Mouse (Mus musculus): ENCODE measurements at regions not wholly inside any gene's neighbourhood (a gene's known extent, or its start where the extent isn't known, plus 50 kb on each side); places are given as distances from the start of the nearest gene placed in this dataset.

DNA sequence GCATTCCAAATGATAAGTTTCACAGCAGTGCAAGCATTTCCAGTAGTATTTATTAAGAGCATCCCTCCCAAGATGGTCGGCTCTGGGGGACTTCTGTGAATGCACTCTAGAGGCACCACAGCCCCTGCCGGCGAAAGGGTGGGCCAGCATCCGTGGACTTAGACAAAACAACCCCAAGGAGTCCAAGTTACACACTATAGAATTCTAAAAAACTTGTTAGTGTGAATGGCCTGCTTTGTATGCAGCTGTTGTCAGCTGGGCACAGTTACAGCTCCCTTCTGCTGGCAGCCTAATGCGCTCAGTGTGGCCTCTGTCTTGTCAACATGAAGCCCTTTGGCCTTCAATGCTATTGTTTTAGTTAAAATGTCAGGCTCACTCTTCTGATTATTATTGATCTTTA is 181.5 kb downstream of the Tle3 start:
- no peak for ATAC-seq

- no peak for ATAC-seq
Observed at GRCm38 (mm10) chr9:61551361-61551760, 179.2 kb downstream of the Tle3 start.

DNA sequence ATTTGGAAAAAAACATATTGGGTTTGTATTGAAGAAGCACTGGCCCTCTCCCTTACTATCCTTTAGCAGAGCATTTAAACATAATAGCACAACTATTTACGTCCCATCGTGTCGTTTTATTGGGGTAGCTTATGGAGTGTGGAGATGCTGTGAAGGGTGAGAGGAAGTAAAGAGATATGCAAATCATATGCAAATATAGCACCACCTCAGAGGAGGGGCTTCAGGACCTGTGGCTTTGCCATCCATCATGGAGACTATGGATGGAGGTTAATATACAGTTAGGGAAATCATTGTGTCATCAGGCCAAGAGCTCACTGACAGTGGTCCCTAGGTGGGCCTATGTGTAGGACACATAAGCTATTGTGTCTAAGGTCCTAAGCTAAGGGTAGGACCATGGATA is 178.2 kb downstream of the Tle3 start:
- ATAC-seq = no peak

- no peak for ATAC-seq
Observed at GRCm38 (mm10) chr9:61549692-61550241, 177.6 kb downstream of the Tle3 start.

GRCm38 (mm10) chr9:61537316-61538189 is 165.4 kb downstream of the Tle3 start:
- no peak for ATAC-seq

- no peak for ATAC-seq
Observed at GRCm38 (mm10) chr9:61533237-61533636, 161.1 kb downstream of the Tle3 start.

GRCm38 (mm10) chr9:61530263-61531045 is 158.3 kb downstream of the Tle3 start:
- ATAC-seq = no peak

DNA sequence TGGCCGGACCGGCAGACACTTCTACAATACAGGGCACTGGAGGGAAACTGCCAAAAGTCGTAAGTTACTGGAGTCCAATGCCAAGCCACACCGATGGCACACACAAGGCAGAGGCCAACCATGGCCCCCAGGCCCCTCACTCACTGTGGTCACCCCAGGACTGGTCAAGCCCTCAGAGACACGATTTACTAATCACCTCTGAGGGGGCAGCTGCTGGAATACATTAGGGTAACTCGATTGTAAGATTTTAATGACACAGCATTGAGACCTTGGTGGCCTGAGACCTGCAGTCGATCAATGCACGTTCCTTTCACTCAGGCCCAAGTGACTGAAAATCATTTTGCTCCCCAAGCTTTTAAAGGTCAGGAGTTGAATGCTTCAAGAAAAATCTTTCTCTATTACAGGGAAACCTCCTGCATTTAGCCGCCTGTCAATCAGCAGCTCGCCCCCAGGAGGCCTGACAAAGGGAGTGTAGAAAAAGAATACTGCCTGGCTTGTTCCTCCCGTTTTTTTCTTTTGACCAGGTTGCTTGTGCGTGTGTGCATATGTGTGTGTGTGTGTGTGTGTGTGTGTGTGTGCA is 156.2 kb downstream of the Tle3 start:
- no peak for ATAC-seq

DNA sequence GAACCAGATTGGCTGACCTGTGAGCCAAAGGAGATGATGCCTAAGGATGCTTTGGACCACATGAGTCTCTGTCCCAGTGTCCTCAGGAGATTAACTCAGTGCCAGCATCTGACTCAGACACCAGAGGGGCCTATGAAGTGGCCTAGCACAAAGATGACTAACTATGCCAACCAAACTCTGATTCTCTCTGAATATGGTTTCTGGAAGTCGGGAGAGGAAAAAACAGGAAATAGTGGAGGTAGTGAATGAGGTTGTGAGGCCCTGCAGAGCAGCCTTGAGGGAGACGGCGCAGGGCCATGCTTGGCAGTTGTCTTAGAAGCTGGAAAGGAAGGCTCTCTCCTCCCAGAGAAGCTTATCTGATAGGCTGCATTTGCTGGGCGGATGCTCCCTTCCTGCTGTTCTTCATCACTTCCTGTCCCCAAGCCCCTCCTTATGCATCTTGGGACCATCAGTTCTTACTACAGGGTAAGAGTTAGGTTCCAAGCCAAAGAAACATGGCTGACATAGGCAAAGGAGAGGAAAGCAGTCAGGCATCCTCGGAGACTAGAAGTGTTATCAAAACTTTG is 155.4 kb downstream of the Tle3 start:
- no peak for ATAC-seq

DNA sequence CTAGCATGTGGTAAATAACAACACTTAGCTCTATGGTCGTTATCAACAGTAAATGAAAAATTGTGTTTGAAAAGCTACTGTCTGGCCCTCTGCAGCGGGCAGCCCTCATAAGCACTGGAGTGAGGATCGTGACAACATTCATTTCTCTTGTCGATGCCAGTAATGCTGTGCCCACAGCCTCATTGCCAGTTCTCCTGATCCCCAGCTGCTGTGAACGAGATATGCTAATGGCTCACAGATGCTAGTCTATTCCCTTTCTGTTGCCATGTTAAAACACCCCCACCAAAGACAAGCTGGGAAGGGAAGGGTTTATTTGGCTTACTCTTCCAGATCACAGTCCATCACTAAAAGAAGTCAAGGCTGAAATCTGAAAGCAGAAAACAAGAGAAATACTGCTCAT is 148.0 kb downstream of the Tle3 start:
- no peak for ATAC-seq

GRCm38 (mm10) chr9:61517906-61518305 is 145.7 kb downstream of the Tle3 start:
- ATAC-seq = no peak

GRCm38 (mm10) chr9:61511436-61511835 is 139.3 kb downstream of the Tle3 start:
- ATAC-seq = no peak

- ATAC-seq = no peak
Observed at GRCm38 (mm10) chr9:61510217-61510893, 138.2 kb downstream of the Tle3 start.

DNA sequence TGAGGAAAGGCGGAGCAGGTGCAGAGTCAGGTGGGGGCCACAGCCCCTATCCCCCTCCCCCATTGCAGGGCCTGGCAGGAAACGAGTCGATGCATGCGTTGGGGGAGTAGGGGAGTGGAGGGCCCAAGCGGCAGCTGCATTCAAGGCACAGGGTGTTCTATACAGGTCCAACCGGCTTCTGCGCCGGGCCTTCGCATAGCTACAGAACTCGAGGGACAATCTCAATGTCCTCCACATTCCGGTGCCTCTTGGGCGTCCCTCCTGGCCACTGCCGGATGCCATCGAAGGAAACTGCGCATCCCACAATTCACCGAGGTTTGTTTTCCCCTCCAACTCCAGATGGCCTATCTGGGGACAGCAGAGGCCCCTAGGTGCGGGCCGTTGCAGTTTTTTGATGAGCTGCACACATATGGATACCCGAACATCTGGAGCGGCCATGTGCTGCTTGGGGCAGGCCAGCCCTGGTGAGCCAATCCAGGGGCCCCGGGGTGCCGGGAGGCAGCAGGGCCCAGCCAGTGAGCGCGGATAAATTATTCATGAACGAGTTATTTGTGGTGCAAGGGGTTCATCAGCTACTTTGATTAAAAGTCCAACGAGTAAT is 137.5 kb downstream of the Tle3 start:
- no peak for ATAC-seq

- ATAC-seq = no peak
Observed at GRCm38 (mm10) chr9:61509091-61509490, 136.9 kb downstream of the Tle3 start.

GRCm38 (mm10) chr9:61500851-61501250 is 128.7 kb downstream of the Tle3 start:
- ATAC-seq = no peak

GRCm38 (mm10) chr9:61492896-61493295 is 120.7 kb downstream of the Tle3 start:
- ATAC-seq = no peak

DNA sequence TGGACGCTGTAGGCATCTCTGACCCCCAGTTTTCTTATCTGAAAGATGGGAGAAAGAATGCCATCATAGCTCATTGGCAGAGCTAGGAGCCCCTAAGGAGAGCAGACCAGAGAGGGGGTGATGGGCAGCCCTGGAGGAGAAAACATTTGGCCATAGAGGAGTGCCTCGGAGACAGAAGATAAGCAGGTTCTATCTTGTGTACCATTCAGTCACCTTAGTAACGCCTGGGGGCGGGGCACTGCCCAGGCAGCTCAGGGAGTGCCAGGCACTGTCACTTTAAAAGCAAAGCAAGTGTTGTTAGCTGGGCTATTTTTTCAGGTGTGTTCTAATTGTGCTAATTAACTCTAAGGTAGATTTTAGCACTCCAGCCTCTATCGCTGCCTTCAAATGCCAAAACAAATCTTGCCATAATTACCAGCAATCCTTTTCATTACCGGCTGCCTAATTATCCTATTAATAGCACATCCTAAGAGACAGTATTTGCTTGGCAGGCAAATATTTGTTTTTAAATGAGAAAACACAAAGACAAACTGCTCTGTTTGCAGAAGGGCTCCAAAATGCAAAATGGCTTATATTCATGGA is 119.1 kb downstream of the Tle3 start:
- no peak for ATAC-seq

- ATAC-seq = no peak
Observed at GRCm38 (mm10) chr9:61489983-61490382, 117.8 kb downstream of the Tle3 start.

DNA sequence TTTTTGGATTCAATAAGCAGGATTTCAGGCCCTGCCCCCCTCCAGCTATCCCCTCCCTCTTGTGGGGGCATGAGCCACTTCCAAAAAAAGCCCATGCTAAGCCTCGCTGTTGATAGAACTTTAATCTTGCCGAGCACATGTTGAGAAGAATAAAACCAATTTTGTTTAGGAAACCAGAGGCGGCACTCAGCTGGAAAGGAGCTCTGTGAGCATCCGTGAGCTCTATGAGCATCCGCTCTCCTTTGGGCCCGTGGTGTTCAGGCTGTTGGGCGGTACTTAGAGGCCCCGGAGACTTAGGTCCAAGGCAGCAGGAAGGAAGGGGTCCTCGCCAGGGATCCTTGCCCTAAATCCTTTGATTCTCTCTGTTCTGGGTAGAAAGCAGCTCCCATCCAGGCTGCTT is 117.0 kb downstream of the Tle3 start:
- ATAC-seq = no peak

DNA sequence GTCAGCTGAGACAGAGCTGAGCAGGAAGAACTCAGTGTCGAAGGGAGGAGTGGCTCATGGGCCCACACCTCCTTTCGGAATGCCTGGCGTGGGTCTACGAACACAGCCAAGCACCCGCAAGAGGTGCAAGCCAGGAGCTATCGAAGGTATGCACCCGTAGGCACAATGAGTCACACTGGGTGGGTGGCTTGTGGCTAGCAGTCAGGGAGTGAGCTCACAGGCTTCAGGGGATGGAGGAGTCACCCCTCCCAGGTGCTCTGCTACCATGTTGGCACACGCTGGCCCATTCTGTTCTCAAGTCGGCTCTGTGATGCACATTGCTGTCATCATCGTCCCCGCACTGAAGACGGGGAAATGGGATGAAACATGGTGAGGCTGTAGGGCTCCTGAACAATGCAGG is 115.7 kb downstream of the Tle3 start:
- ATAC-seq = no peak

DNA sequence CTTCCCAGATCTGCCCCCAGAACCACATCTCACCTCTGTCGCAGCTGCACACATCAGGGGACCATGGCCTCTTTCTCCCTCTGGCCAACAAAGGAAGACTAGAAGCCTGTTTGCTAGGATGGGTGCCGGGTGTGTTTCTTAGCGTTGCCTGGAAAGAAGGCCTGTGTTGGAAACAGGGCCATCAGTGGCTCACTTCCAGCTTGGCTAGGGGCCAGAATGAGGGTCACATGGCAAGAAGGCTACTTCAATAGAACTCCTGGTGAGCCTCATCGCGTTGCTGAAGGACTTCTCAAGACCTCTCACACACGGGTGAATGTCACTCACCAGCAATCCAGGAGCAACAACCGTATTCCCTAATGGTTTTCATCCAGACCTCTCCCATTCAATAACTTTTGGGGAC is 115.0 kb downstream of the Tle3 start:
- no peak for ATAC-seq

Data from inflammation-experienced regulatory T-cells, adult 6 months (primary cell).